Comparison of ENCODE assay signal across 9 mouse cellular contexts in genomic region chr4:123216782-123217181, GRCm38 (mm10). TPM values are rescaled to one million over a fixed set of nuclear protein-coding genes. Genes with fewer than 3 reads are reported as not detected.
DNase-seq lines count a peak whose midpoint lies in the region; ATAC-seq and TF ChIP-seq lines count a peak whose summit lies in the region.
"Had no signal": no experiment of that assay in that cellular context is flagged by ENCODE, and none has a peak within 500 bp of the region (broad histone marks: within the 10 kb centered on the region; RNA-seq: fewer than 3 reads in every experiment).

No protein-coding gene starts in this region.

- H3K36me3 ChIP-seq in kidney, adult 2 months (ENCODE audit: control insufficient read depth, insufficient read depth, low read length) = no peaks in the 10 kb centered on the region
- no peaks in the 10 kb centered on the region for H3K36me3 ChIP-seq in kidney, embryonic 16.5 days (ENCODE audit: insufficient read depth, low read length)
- no peaks in the 10 kb centered on the region for H3K36me3 ChIP-seq in CH12.LX (replicated peaks in 1 of 2; ENCODE audit: control insufficient read depth in 1 of 2, insufficient read depth in 1 of 2, low read length in 1 of 2)
- no peaks in the 10 kb centered on the region for H3K36me3 ChIP-seq in limb, embryonic 11.5 days (ENCODE audit: control insufficient read depth, insufficient read depth, low read length)
- H3K36me3 ChIP-seq: stomach, embryonic 15.5 days had no signal

- no peak overlapping the region for H3K4me2 ChIP-seq in kidney, embryonic 16.5 days (replicated peaks; ENCODE audit: low read depth, low read length)
- H3K4me2 ChIP-seq in CH12.LX (ENCODE audit: insufficient read depth, low read depth, poor library complexity, severe bottlenecking) = no peak overlapping the region
- no peak overlapping the region for H3K4me2 ChIP-seq in limb, embryonic 11.5 days (ENCODE audit: low read depth, severe bottlenecking)
- H3K4me2 ChIP-seq: stomach, embryonic 15.5 days had no signal

- TF ChIP-seq POLR2A in kidney, adult 2 months (IDR thresholded peaks at IDR 0.05; ENCODE audit: low read depth, low read length) = no peak
- TF ChIP-seq POLR2A in CH12.LX (IDR thresholded peaks at IDR 0.05; ENCODE audit: low read depth, low read length) = no peak

- no peak overlapping the region for H3K4me3 ChIP-seq in kidney, adult 2 months (ENCODE audit: insufficient read depth, low read depth, low read length)
- no peak overlapping the region for H3K4me3 ChIP-seq in kidney, embryonic 16.5 days (ENCODE audit: low read length)
- H3K4me3 ChIP-seq in CH12.LX (replicated peaks in 1 of 3; ENCODE audit: low read depth in 2 of 3, low read length in 2 of 3, poor library complexity in 1 of 3) = no peak overlapping the region
- no peak overlapping the region for H3K4me3 ChIP-seq in limb, embryonic 11.5 days (ENCODE audit: low read depth, low read length)
- H3K4me3 ChIP-seq: stomach, embryonic 15.5 days had no signal

- no peak overlapping the region for H3K9ac ChIP-seq in kidney, embryonic 16.5 days (replicated peaks; ENCODE audit: low read length)
- no peak overlapping the region for H3K9ac ChIP-seq in CH12.LX (ENCODE audit: insufficient read depth, low read depth)
- H3K9ac ChIP-seq in limb, embryonic 11.5 days (ENCODE audit: low read length) = no peak overlapping the region
- H3K9ac ChIP-seq: stomach, embryonic 15.5 days had no signal

- no peaks in the 10 kb centered on the region for H3K9me3 ChIP-seq in kidney, embryonic 16.5 days (ENCODE audit: low read length)
- H3K9me3 ChIP-seq in CH12.LX (replicated peaks; ENCODE audit: low read length) = no peaks in the 10 kb centered on the region
- no peaks in the 10 kb centered on the region for H3K9me3 ChIP-seq in limb, embryonic 11.5 days (ENCODE audit: control insufficient read depth, low read length)
- H3K9me3 ChIP-seq: stomach, embryonic 15.5 days had no signal

- no peaks in the 10 kb centered on the region for H3K4me1 ChIP-seq in kidney, adult 2 months (ENCODE audit: control insufficient read depth, insufficient read depth, low read length)
- H3K4me1 ChIP-seq in kidney, embryonic 16.5 days (ENCODE audit: insufficient read depth, low read length) = 0 out of 2 replicates have a peak, but pooled peaks cover 1% of the 10 kb centered on the region
- H3K4me1 ChIP-seq in CH12.LX (ENCODE audit: control insufficient read depth in 1 of 2, insufficient read depth in 2 of 2) = peaks cover 0 to 4% of the 10 kb centered on the region in 2 experiments; a peak in 1 of 4 replicates
- H3K4me1 ChIP-seq in limb, embryonic 11.5 days (ENCODE audit: control insufficient read depth, insufficient read depth, low read length) = no peaks in the 10 kb centered on the region
- H3K4me1 ChIP-seq: stomach, embryonic 15.5 days had no signal

- no peaks in the 10 kb centered on the region for H3K79me2 ChIP-seq in CH12.LX (replicated peaks; ENCODE audit: control insufficient read depth, extremely low read depth, insufficient read depth, poor library complexity, severe bottlenecking)

- in situ Hi-C loops in CH12.LX (cut with MboI; ENCODE audit: low pct_ligation_motif_present, low pct_unique_long_range_greater_than_20kb, low sequenced_read_pairs) = no loop called here

- no peaks in the 10 kb centered on the region for H3K27me3 ChIP-seq in kidney, adult 2 months (replicated peaks; ENCODE audit: control insufficient read depth, insufficient read depth, low read length)
- no peaks in the 10 kb centered on the region for H3K27me3 ChIP-seq in kidney, embryonic 16.5 days (ENCODE audit: insufficient read depth, low read length)
- peaks cover 83% of the 10 kb centered on the region for H3K27me3 ChIP-seq in CH12.LX (replicated peaks)
- no peaks in the 10 kb centered on the region for H3K27me3 ChIP-seq in limb, embryonic 11.5 days (ENCODE audit: control insufficient read depth, insufficient read depth, low read length)

- 10% methylated on average over 1 of the region's 1 CpGs for WGBS in kidney, adult 2 months
- 10% methylated on average over 1 of the region's 1 CpGs for WGBS in kidney, embryonic 16.5 days
- WGBS in limb, embryonic 11.5 days = 16% methylated on average over 1 of the region's 1 CpGs

- peak; percentile 83 for TF ChIP-seq CTCF in kidney, adult 2 months (conservative IDR thresholded peaks at IDR 0.05; ENCODE audit: insufficient read depth, insufficient read length, low read depth, low read length)
- TF ChIP-seq CTCF in CH12.LX (conservative IDR thresholded peaks at IDR 0.05 in 1 of 2, IDR thresholded peaks at IDR 0.05 in 1 of 2; ENCODE audit: low read depth in 2 of 2, low read length in 2 of 2) = peak; percentile 88 to 95

- TF ChIP-seq EP300 in CH12.LX (IDR thresholded peaks at IDR 0.05; ENCODE audit: low read length) = no peak

- peak; percentile 68 for TF ChIP-seq RAD21 in CH12.LX (IDR thresholded peaks at IDR 0.05; ENCODE audit: low read depth, low read length)

- no peak overlapping the region for H3K27ac ChIP-seq in kidney, adult 2 months (ENCODE audit: insufficient read depth, low read depth, low read length)
- no peak overlapping the region for H3K27ac ChIP-seq in kidney, embryonic 16.5 days (ENCODE audit: low read length)
- H3K27ac ChIP-seq in CH12.LX (ENCODE audit: insufficient read depth, low read depth) = no peak overlapping the region
- H3K27ac ChIP-seq in limb, embryonic 11.5 days (replicated peaks; ENCODE audit: low read depth, low read length) = no peak overlapping the region
- H3K27ac ChIP-seq: stomach, embryonic 15.5 days had no signal

- peak; percentile 45 for DNase-seq in kidney, adult 2 months
- DNase-seq in 416B (ENCODE audit: low read depth) (peak; percentile 55), CH12.LX (ENCODE audit: extremely low read depth) (peak; percentile 53)
- DNase-seq in cerebellum, adult 8-10 months = peak; percentile 47
- DNase-seq in limb, embryonic 11.5 days (ENCODE audit: low spot score) = peak; percentile 61
- peak; percentile 30 for DNase-seq in thymus, postnatal 25 days

- no peak for ATAC-seq in kidney, embryonic 16.5 days (ENCODE audit: low FRiP score, low TSS enrichment)
- no peak for ATAC-seq in limb, embryonic 11.5 days (ENCODE audit: insufficient number of reproducible peaks, low FRiP score, low TSS enrichment, low read depth)

- dilution Hi-C loops in CH12.LX (cut with MboI; ENCODE audit: extremely low pct_ligation_motif_present, extremely low pct_unique_long_range_greater_than_20kb, low sequenced_read_pairs) = no loop called here

TF ChIP-seq in CH12.LX, 34 proteins besides CTCF, POLR2A, EP300 and RAD21:
- TF ChIP-seq SMC3 (IDR thresholded peaks at IDR 0.05; ENCODE audit: low read depth, low read length) (peak; percentile 79), HCFC1 (IDR thresholded peaks at IDR 0.05; ENCODE audit: low read depth, low read length) (no peak), MEF2A (IDR thresholded peaks at IDR 0.05; ENCODE audit: borderline replicate concordance, low read depth, low read length) (no peak), NELFE (IDR thresholded peaks at IDR 0.05; ENCODE audit: low read depth, low read length) (no peak)

RNA-seq across cellular contexts. Expression of gene Nt5c1a, which starts 15.5 kb away (rescaled TPM):
- polyA plus RNA-seq in kidney, adult 2 months (2012; rRNA removed) = 0.91 and 0.94 TPM in 2 replicates
- 0.25 and 0.28 TPM in 2 replicates for polyA plus RNA-seq in kidney, embryonic 16.5 days (2015; fragmentation: Nextera tagmentation; extraction: Ambion mirVana)
- total RNA-seq in CH12.LX (2012; rRNA removed) = not detected in 2 replicates
- total RNA-seq in CH12.LX (2014; rRNA removed) = not detected in 2 replicates
- not detected in 2 replicates for polyA plus RNA-seq in CH12.LX (2012; ENCODE audit: insufficient read length, low read depth)
- polyA plus RNA-seq in limb, embryonic 11.5 days (2014; fragmentation: Nextera tagmentation; extraction: Ambion mirVana) = not detected in 2 replicates
- polyA plus RNA-seq: liver, embryonic 16.5 days; stomach, embryonic 15.5 days had no signal

RNA-seq across cellular contexts. Expression of gene Heyl, which starts 16.6 kb away (rescaled TPM):
- 3.5 and 4.1 TPM in 2 replicates for polyA plus RNA-seq in kidney, adult 2 months (2012; rRNA removed)
- 48.8 and 50.7 TPM in 2 replicates for polyA plus RNA-seq in kidney, embryonic 16.5 days (2015; fragmentation: Nextera tagmentation; extraction: Ambion mirVana)
- not detected in 2 replicates for total RNA-seq in CH12.LX (2012; rRNA removed)
- not detected in 2 replicates for total RNA-seq in CH12.LX (2014; rRNA removed)
- polyA plus RNA-seq in CH12.LX (2012; ENCODE audit: insufficient read length, low read depth) = not detected in 2 replicates
- polyA plus RNA-seq in limb, embryonic 11.5 days (2014; fragmentation: Nextera tagmentation; extraction: Ambion mirVana) = 2.4 and 2.7 TPM in 2 replicates

RNA-seq across cellular contexts. Expression of gene Hpcal4, which starts 33.8 kb away (rescaled TPM):
- 0.75 and 0.83 TPM in 2 replicates for polyA plus RNA-seq in kidney, adult 2 months (2012; rRNA removed)
- 1.3 and 1.7 TPM in 2 replicates for polyA plus RNA-seq in kidney, embryonic 16.5 days (2015; fragmentation: Nextera tagmentation; extraction: Ambion mirVana)
- total RNA-seq in CH12.LX (2012; rRNA removed) (not detected in 2 replicates), CH12.LX (2014; rRNA removed) (not detected in 2 replicates)
- not detected in 2 replicates for polyA plus RNA-seq in CH12.LX (2012; ENCODE audit: insufficient read length, low read depth)
- 0.17 and 1.7 TPM in 2 replicates for polyA plus RNA-seq in limb, embryonic 11.5 days (2014; fragmentation: Nextera tagmentation; extraction: Ambion mirVana)
- polyA plus RNA-seq: liver, embryonic 16.5 days had no signal

RNA-seq across cellular contexts. Expression of gene Pabpc4, which starts 45.4 kb away (rescaled TPM):
- polyA plus RNA-seq in kidney, adult 2 months (2012; rRNA removed) = 57.8 and 67.1 TPM in 2 replicates
- polyA plus RNA-seq in kidney, embryonic 16.5 days (2015; fragmentation: Nextera tagmentation; extraction: Ambion mirVana) = 45.0 and 47.7 TPM in 2 replicates
- 318 and 326 TPM in 2 replicates for total RNA-seq in CH12.LX (2012; rRNA removed)
- 206 and 207 TPM in 2 replicates for total RNA-seq in CH12.LX (2014; rRNA removed)
- polyA plus RNA-seq in CH12.LX (2012; ENCODE audit: insufficient read length, low read depth) = 370 and 444 TPM in 2 replicates
- 50.5 and 56.2 TPM in 2 replicates for polyA plus RNA-seq in limb, embryonic 11.5 days (2014; fragmentation: Nextera tagmentation; extraction: Ambion mirVana)
